Mouse (Mus musculus): ENCODE results near the gene Naa15.

Gene Naa15

DNA sequence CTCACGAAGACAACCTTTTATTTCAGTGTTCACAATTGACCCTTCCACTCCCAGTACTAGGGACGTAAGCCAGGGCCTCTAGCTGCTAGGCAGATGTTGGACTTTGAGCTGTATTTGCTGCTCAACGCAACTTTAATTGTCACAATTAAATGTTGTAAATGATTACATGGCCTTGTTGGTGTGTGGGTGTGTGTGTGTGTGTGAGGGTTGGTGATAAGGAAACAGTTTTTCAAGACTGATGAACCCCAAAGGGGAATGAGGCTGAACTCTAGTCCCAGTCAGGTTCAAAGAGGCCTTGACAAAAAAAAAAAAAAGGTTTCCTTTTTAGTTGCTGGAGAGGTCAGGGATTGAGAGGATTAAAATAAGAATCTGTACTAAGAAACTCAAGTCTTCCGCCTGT lies 102.5 kb downstream of the Naa15 start:
- no peak for DNase-seq

DNA sequence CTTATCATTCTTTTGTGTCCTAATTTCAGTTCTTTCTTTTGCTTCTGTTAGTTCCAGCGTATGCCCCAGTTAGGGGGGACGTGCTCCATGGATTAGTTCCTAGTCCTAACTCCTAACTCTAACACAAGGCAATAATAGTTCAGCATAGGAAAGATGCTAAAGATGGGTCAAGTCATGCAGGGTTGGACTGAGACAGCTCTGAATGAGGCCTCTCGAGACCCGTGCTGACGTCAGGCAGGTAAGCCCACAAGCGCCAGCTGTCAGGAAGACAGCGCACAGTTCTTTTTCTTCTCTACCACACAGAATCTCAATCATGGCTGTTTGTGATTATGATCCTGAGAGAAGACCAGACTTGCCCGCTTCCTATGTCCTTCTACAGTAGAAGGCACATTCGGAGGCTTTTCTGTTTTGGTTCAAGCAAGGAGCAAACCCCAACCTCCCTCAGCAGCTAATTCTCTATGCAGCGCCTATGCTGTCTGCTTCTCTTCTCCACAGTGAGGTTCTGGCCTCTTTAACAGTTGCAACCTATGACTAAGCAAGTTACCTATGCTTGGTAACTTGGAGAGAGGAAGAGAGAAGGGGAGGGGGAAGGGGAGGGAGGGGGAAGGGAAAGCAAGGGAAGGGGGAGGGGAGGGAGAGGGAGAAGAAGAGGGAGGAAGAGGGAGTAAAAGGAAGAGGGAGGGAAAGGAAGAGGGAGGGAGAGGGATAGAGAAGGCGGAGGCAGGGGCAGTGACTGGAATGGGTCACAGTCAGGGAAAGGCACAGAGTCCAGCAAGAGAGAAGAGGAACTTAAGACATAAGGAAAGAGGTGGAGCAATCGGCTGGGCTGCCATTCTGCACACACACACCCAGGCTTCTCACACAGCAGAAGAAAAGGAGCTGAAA lies 103.2 kb downstream of the Naa15 start:
- DNase-seq: peak in 1 of 2 experiments; percentile 29

DNA sequence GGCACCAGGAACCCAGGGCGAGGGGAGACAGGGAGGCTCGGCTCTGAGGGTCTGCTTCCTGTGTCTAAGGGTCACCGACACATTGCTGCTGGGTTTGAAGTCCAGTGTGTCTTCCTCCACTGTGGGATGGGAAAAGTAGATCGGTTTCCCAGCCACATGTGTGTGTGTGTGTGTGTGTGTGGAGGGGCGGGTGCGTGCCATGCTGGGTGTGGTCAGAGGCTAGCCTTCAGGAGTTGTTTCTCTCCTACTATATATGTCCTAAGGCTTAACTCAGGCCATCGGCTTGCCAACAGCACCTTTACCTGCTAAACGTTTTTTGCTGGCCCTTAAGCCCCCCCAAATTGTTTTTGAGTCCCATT lies 103.8 kb downstream of the Naa15 start:
- no peak for DNase-seq

DNA sequence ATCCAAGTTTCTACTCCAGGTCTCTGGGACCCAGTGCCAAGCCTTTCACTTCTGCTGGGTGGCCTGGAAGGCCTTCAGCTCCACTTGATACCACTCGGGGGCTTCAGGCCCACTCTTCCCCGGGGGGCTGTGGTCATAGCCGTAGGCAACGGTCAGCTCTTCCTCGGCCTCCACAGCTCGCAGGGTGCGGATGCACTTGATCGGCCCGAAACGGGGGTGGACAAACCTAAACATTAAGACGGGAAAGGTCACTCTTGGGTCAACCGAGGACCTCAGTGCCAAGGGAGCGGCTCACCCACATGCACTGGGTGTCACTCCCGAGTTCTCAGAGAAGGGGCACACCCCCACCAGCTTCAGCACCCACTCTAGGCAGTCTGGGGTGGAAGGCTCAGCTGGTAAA lies 106.3 kb downstream of the Naa15 start:
- DNase-seq: no peak

DNA sequence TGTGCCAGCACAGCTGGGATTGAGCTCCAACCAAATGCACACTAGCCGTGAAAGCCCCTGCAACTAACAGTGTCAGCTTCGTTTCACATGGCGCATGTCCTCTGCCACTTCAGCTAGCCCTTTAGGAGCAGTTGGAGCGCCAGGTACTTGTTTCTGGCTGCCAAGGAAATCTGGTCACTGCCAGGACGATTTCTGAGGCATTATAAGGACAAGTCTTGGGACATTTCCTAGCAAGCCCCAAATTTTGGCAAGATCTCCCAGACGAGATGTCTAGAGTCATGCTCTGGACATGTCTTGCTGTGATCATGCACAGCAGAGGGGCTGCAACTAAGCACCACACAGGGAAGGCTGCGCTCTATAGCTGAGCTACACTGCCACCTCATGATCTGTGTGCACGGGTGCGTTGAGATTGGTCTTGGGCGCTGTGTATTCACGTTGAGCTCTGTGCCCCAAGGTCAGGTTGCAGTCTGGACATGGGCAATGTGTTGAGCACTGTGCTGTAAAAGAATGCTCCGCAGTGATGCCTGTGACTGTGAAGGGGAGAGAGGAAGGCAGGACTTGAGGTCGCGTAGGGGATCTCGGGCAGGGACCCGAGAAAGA lies 110.3 kb downstream of the Naa15 start:
- DNase-seq: no peak
